Mouse (Mus musculus) heart, postnatal 36 days (tissue): ENCODE data around the gene Sbf2. TPM values are rescaled to one million over a fixed set of nuclear protein-coding genes. Genes with fewer than 3 reads are reported as not detected.
"Not testable (repeated sequence)": the region's sequence is repeated elsewhere in the genome, so short reads cannot be mapped to it uniquely, and the experiment has no call there.

Experiments used
- DNase-seq, 2 experiments: peaks; one replicate each; pipeline ENCODE4 v3.0.0; 2021 to 2022
- intact Hi-C: fragments of 180-260 bp; cut with DNase I; formaldehyde crosslinking; loops from one replicate; pipeline ENCODE4 v1.15.1; 2025
- total RNA-seq, 2 experiments: library from RNA; stranded (reverse); gene quantifications; 2 replicates each; pipeline ENCODE4 v1.2.3; 2021

The Sbf2 gene
- total RNA-seq, 2 experiments from 2014 or later = 52.6 to 54.1 TPM

GRCm38 (mm10) chr7:110593991-110594390 is 20.7 kb downstream of the Sbf2 start:
- intact Hi-C loops, DNase-seq: not testable (repeated sequence)

DNA sequence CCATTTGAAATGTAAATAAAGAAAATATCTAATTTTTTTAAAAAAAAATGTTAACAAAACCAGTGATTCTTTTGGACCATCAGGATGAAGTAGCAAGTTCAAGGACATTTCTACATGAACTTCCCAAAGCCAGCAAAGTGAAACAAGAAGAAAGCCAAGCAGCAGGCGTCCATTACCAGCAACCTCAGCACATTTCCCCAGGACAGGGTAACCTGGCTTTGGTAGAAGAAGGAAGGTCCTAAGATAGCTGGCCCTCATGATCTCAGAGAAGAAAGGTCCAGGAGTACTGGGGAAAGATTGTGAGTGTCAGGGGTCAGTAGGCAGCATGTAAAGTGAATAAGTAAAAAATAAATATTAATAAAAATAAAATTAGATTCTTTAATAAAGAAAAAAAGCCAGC is 27.0 kb downstream of the Sbf2 start:
- no peak for DNase-seq
- intact Hi-C loops = no loop called here

DNA sequence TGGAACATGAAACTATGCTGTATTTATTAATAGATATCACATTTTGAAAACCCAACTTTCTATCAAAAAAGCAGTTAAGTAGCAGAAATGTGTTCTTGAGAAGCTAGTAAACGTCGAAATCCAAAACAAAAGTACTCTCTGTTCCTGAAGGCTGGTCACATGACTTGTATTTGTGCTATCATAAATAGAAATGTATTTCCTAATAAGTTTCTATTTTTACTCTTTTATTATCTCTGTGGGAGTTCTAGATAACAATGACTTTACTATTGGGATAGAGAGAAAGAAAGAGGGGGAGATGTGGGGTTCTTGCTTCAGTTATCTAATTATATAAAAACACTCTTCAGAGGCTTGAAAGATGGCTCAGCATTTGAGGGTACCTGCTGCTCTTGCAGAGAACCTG is 29.5 kb downstream of the Sbf2 start:
- no peak for DNase-seq
- intact Hi-C loops = loop anchor here (2.0 kb wide), 1 partner anchor 44 kb away; no protein-coding TSS in a partner anchor

- intact Hi-C loops = loop anchor here (2.0 kb wide), 1 partner anchor 45 kb away; no protein-coding TSS in a partner anchor
These were observed 30.6 kb downstream of the Sbf2 start for GRCm38 (mm10) chr7:110584159-110584558.

GRCm38 (mm10) chr7:110583705-110584104 is 31.0 kb downstream of the Sbf2 start:
- no peak for DNase-seq
- intact Hi-C loops = loop anchor here (2.0 kb wide), 1 partner anchor 45 kb away; no protein-coding TSS in a partner anchor

More at GRCm38 (mm10) chr7:110584159-110584558, 30.6 kb downstream of the Sbf2 start:
- peak in 1 of 2 experiments; percentile 26 for DNase-seq

DNA sequence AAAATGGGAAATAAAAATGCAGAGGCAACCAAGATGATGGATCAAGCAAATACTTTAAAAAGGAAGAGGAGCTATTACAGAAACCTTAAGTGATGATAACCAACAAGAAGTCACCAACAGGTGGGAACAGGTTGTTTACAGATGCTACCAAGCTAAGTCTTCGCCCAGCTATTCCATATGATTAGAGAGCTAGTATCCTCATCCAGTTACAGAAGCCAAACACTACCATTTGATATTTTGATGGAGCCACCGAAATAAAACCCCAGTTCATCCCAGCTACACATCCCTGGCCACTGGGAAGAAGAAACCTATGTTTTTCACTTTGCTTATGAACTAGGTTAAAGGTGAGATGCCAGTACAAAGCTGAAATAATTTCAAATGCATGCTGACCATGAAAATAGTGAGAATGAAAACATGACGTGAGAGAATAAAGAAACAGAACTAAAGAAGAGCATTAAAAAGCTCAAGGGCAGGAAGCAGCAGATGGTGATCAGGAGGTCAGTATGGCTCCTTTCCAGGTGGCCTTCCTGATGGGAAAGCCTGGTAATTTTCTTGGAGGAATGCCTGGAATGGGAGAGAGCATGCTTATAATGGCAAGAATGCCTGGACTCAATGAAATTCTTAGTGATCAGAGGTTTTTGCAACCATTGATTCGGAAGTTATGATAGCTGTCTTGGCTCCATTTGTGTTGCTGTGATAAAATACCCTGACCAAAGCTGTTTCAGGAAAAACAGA is 48.7 kb downstream of the Sbf2 start:
- DNase-seq = peak in 1 of 2 experiments; percentile 23
- intact Hi-C loops = no loop called here

DNA sequence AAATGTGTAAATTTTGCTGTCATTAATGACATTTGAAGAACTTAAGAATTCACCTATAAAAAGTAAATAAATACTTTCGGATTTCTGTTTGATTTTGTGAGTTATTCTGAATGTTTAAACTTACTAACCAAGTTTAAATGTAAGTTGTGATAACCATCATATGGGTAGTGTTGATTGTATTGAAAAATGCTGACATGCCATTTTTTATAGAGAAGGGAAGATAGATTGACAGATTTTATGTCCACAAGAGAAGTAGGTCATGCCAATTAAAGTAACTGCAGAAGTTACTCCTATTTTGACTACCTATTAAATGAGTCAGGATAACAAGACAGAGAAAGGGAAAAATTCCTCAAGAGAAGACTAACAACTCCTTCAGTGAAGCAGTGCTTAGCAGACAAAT is 53.1 kb downstream of the Sbf2 start:
- DNase-seq = no peak
- intact Hi-C loops = no loop called here

DNA sequence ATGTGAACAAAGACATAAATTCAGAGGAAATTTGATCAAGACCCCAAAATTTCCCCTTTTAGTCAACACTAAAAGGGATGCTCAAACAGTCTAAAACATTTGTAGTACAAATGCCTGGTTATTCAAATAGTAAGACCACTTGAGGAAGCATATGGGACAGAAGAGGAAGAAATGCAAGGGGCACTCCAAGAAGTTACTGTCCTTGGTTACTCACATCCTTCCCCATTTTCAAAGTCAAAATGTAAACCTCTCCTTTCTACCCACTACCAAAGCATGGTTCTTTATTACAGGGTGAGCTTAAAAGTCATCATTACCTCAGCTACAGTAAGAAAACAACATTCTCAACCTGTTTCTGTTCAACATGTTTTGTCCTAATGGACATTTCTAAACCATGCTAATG is 57.7 kb downstream of the Sbf2 start:
- no peak for DNase-seq
- intact Hi-C loops = no loop called here

- no peak for DNase-seq
- intact Hi-C loops = no loop called here
These were observed 58.5 kb downstream of the Sbf2 start for GRCm38 (mm10) chr7:110556221-110556620.

DNA sequence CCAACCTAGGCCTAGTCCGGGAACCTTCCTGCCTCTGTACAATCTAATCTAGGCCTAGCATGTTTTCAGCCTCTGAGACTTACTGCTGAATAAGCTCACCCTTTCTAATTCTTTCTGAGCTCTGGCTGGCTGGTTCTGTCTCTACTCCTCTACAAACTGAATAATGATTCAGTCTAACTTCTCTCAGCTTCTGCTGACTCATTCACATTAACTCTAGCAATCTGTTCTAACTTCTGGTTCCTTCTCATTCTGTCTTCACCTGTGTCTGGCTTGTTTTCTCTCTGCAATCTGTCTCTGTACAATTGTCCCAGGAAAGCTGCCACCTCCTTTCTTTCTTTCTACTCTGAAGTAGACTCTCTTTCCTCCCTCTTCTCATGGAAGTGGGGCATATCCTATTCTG is 59.5 kb downstream of the Sbf2 start:
- DNase-seq = no peak
- intact Hi-C loops = no loop called here

DNA sequence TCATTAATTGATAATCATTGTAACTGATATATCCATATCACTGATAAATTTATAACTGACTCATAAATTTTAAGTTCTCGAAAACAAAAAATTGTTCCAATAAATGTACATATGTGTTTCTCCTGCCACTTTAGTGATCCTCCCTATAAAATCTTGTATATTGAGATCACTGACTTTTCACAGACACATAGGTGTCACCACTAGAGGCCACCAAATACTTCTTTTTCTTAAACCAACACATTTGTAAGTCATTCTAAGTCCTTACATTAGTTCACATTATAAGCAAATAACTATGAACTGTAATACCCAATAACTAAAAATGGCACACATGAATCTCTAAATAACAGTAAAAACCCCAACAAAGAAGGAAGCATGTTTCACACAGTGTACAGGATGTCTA is 66.5 kb downstream of the Sbf2 start:
- DNase-seq = no peak
- intact Hi-C loops = loop anchor here (1.0 to 5.0 kb wide), 2 partner anchors 82 to 254 kb away; no protein-coding TSS in a partner anchor

DNA sequence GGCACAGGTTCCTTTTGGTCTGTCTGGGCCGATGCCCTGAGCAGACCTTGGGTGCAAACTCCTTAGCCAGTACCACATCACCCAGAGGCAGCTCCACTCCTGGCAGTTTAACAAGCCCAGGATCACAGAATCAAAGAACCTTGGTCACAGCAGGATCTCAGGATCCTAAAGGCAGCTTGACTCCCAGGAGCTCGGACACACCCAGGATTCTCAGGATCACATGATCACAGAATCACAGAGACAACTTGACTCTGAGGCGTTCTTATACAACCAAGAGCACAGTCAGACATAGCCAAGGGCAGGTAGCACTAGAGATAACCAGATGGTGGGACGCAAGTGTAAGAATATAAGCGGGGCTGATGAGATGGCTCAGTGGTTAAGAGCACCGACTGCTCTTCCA is 71.4 kb downstream of the Sbf2 start:
- intact Hi-C loops = no loop called here
- DNase-seq = no peak

GRCm38 (mm10) chr7:110539266-110539665 is 75.5 kb downstream of the Sbf2 start:
- no peak for DNase-seq
- intact Hi-C loops = no loop called here

DNA sequence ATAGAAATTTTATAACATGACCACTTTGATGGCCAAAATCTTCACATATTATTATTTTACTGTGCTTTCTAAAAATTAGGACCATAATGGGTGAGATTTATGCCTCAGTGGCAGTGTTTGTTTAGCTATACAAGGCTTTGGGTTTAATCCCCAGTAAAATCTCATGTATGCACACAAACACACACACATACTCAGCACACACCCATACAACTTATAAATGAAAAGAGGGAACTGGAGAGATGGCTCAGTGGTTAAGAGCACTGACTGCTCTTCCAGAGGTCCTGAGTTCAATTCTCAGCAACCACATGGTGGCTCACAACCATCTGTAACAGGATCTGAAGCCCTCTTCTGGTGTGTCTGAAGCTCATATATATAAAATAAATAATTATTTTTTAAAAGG is 84.4 kb downstream of the Sbf2 start:
- DNase-seq, intact Hi-C loops: not testable (repeated sequence)

- intact Hi-C loops = no loop called here
- DNase-seq = no peak
These were observed 89.5 kb downstream of the Sbf2 start for GRCm38 (mm10) chr7:110525090-110525775.

DNA sequence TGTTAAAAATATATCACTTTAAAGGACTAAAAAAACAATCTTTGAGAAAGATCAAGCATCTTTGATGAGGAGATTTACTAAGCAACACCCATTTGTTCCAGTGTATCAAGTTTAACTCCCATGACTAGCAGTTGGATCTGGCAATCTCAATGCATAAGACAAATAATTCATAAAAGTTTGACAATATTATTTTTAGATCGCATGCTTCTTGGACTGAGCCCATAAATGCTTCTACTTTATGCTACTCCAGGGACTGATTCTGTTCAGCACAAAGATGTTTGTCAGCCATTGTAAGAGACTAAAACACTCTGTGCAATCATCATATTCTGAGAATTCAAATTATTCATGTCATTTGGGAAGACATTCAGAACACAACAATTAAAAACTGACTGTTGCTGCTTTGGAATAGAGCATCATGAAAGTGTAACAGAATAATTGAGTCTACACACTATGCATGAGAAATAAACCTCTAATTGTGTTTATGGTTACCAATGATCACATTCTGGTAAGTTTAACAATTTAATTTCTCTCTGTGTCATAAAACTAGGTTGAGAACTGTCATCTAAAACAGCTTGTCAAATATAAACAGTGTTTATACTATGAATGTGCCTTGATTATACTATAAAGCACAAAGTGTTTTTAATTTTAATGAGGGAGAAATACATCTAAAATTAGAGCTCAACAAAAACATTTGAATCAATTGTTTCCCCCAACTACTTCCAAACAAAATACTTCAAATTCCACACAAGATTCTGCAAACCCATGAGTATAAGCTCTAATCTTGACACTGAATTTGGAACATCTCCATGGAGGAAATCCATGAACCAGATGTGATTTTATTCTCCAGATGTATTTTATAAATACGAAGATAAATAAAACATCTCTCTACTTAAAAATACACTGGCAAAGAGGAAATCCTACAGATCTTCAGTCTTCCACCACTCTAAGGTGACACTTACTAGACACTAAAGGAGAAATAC is 98.2 kb downstream of the Sbf2 start:
- no peak for DNase-seq
- intact Hi-C loops = no loop called here

GRCm38 (mm10) chr7:110514131-110514530 is 100.6 kb downstream of the Sbf2 start:
- DNase-seq = no peak
- intact Hi-C loops = no loop called here

GRCm38 (mm10) chr7:110498653-110499052 is 116.1 kb downstream of the Sbf2 start:
- DNase-seq = no peak
- intact Hi-C loops = no loop called here

DNA sequence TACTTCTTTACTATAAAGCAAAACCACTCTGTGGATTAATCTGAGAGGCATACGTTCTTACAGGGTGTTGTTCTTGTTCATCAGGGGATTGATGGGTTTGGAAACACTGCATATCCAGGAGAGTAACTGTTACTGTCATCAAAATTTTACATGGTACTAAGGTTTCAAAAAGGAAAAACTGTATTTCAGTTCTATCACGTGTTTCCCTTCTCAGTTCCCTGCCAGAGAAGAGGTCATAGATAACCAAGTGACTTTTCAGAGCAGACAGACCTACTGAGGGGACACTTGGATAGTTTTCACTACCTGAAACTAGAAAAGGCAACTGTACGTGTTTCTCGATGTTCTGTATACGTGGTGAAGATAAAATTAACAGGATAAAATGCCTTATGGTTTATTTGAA is 123.7 kb downstream of the Sbf2 start:
- DNase-seq = no peak
- intact Hi-C loops = no loop called here

- intact Hi-C loops = no loop called here
These were observed 129.7 kb downstream of the Sbf2 start for GRCm38 (mm10) chr7:110485051-110485450.

GRCm38 (mm10) chr7:110470987-110471386 is 143.7 kb downstream of the Sbf2 start:
- intact Hi-C loops = no loop called here
- DNase-seq = no peak

More at GRCm38 (mm10) chr7:110485051-110485450, 129.7 kb downstream of the Sbf2 start:
- DNase-seq = no peak
